Mouse (Mus musculus): ENCODE results near the gene Csn1s2b.

DNA sequence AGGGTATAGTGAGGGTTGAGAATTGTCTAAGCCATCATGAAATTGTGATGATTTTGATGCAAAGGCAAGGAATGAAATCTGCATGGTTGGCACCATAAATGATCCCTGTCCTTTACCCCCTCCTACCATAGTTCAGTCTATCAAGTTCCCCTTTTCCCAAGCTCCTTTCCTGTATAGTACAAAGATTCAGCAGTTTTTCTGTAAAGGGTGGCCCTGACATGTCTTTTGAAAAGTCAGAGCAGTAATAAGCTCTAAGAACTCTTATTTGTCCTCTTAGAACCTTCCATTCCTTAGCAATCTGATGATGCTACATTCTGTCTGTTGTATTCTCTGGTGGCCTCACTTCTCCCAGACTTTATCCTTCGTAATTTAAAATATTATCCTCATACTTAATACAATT, 17.5 kb downstream of the Csn1s2b start, which contains the start of gene Prr27:
- TF ChIP-seq CTCF (IDR thresholded peaks at IDR 0.05; ENCODE audit: low read depth, low read length) (no peak), POLR2AphosphoS5 (IDR thresholded peaks at IDR 0.05; ENCODE audit: insufficient replicate concordance, low read depth, low read length) (no peak), TAL1 (conservative IDR thresholded peaks at IDR 0.05; ENCODE audit: low read depth, low read length) (no peak), GATA1 (IDR thresholded peaks at IDR 0.05; ENCODE audit: borderline replicate concordance, low read length) (no peak), GATA2 (IDR thresholded peaks at IDR 0.05; ENCODE audit: borderline replicate concordance, low read depth, low read length) (no peak)
